Mouse (Mus musculus): ENCODE data around the gene Nms. TPM values are rescaled to one million over a fixed set of nuclear protein-coding genes. Genes with fewer than 3 reads are reported as not detected.

The Nms gene
- polyA plus RNA-seq, 1 experiment from 2014 or later, result 0.47 TPM

Other genes starting within 250 kb of the Nms start
- gene Lonrf2, start 102.4 kb upstream of the Nms start, polyA plus RNA-seq (2016; fragmentation: Nextera tagmentation; extraction: Ambion mirVana), result 5.2 and 7.5 TPM in 2 replicates
- 27.3 and 32.1 TPM in 2 replicates for gene Chst10, start 41.0 kb upstream of the Nms start, polyA plus RNA-seq (2016; fragmentation: Nextera tagmentation; extraction: Ambion mirVana)
- 162 and 171 TPM in 2 replicates for gene Pdcl3, start 46.5 kb downstream of the Nms start, polyA plus RNA-seq (2016; fragmentation: Nextera tagmentation; extraction: Ambion mirVana)

All from midbrain, embryonic 12.5 days (tissue).